Mouse (Mus musculus) cortical plate, adult 2 months (tissue): ENCODE results near the gene Qk. TPM values are rescaled to one million over a fixed set of nuclear protein-coding genes. Genes with fewer than 3 reads are reported as not detected.

Source experiments
- H3K27ac ChIP-seq: fragments of 200-500 bp; 2 replicates; pipeline ENCODE4 v1.5.1; 2012; ENCODE audit warnings: low read length, control low read depth, inconsistent platforms; ENCODE audit not compliant: insufficient read depth
- H3K4me1 ChIP-seq: fragments of 200-500 bp; 2 replicates; pipeline ENCODE4 v1.6.1; 2011; ENCODE audit warnings: low read length; ENCODE audit not compliant: control insufficient read depth, insufficient read depth
- H3K4me3 ChIP-seq: fragments of 200-500 bp; 2 replicates; pipeline ENCODE4 v1.5.1; 2011; ENCODE audit warnings: mild to moderate bottlenecking, low read length, control low read depth; ENCODE audit not compliant: insufficient read depth
- CTCF ChIP-seq: fragments of 200-500 bp; IDR thresholded peaks from 2 replicates; pipeline ENCODE4 v1.5.1; 2011; ENCODE audit warnings: mild to moderate bottlenecking, control low read depth, low read length; ENCODE audit not compliant: insufficient read depth; ENCODE audit errors: extremely low read depth
- POLR2A ChIP-seq: fragments of 200-500 bp; IDR thresholded peaks from 2 replicates; pipeline ENCODE4 v1.6.1; 2011; ENCODE audit warnings: mild to moderate bottlenecking, low read length, control low read depth; ENCODE audit not compliant: insufficient read depth; ENCODE audit errors: extremely low read depth
- polyA plus RNA-seq: library from polyadenylated mRNA; depleted of rRNA; stranded (reverse); fragments of >200 nt; gene quantifications from 2 replicates; pipeline ENCODE4 v1.2.3, GENCODE M21; 2012

The Qk gene
- polyA plus RNA-seq, 1 experiment: 285 TPM

GRCm38 (mm10) chr17:10328544-10329100, 9.0 kb upstream of the Qk start:
- H3K4me1 ChIP-seq: peaks cover 3% of the 10 kb centered on the region; the same call in 1 of the 2 replicates
- TF ChIP-seq CTCF (no peak), POLR2A (no peak)
- no peak overlapping the region for H3K4me3 ChIP-seq
- H3K27ac ChIP-seq: no peak overlapping the region

GRCm38 (mm10) chr17:10327584-10328210, 8.0 kb upstream of the Qk start:
- Histone ChIP-seq H3K27ac (peak overlapping the region; percentile 17; the same call in 1 of the 2 replicates), H3K4me1 (peaks cover 3% of the 10 kb centered on the region; the same call in 1 of the 2 replicates), H3K4me3 (no peak overlapping the region)
- TF ChIP-seq POLR2A (no peak), CTCF (no peak)

- TF ChIP-seq POLR2A (no peak), CTCF (0 out of 2 replicates have a peak, but pooled peaks have one; percentile 5)
- Histone ChIP-seq H3K4me3 (no peak overlapping the region), H3K27ac (peak overlapping the region; percentile 82), H3K4me1 (peaks cover 3% of the 10 kb centered on the region; the same call in 1 of the 2 replicates)
Measured at GRCm38 (mm10) chr17:10326596-10327045, 7.0 kb upstream of the Qk start.

GRCm38 (mm10) chr17:10325921-10326320, 6.3 kb upstream of the Qk start:
- peaks cover 3% of the 10 kb centered on the region; the same call in 1 of the 2 replicates for H3K4me1 ChIP-seq
- TF ChIP-seq POLR2A: no peak
- H3K4me3 ChIP-seq: no peak overlapping the region
- 0 out of 2 replicates have a peak overlapping the region, but pooled peaks have one; percentile 17 for H3K27ac ChIP-seq

GRCm38 (mm10) chr17:10321754-10322153, 2.1 kb upstream of the Qk start:
- H3K4me1 ChIP-seq: peaks cover 2% of the 10 kb centered on the region; the same call in 1 of the 2 replicates
- H3K27ac ChIP-seq: no peak overlapping the region
- TF ChIP-seq POLR2A (no peak), CTCF (no peak)
- H3K4me3 ChIP-seq: no peak overlapping the region

- TF ChIP-seq POLR2A (no peak), CTCF (no peak)
- H3K27ac ChIP-seq: no peak overlapping the region; the same call in 1 of the 2 replicates
- no peaks in the 10 kb centered on the region; the same call in 1 of the 2 replicates for H3K4me1 ChIP-seq
- H3K4me3 ChIP-seq: no peak overlapping the region; the same call in 1 of the 2 replicates
Measured at GRCm38 (mm10) chr17:10321092-10321491, 1.4 kb upstream of the Qk start.

GRCm38 (mm10) chr17:10320456-10320790, 769 bp upstream of the Qk start:
- Histone ChIP-seq H3K4me3 (peak overlapping the region; percentile 80), H3K27ac (peak overlapping the region; percentile 100), H3K4me1 (no peaks in the 10 kb centered on the region; the same call in 1 of the 2 replicates)
- TF ChIP-seq POLR2A: no peak
- no peak for TF ChIP-seq CTCF

- H3K27ac ChIP-seq: peak overlapping the region; percentile 91
- no peaks in the 10 kb centered on the region; the same call in 1 of the 2 replicates for H3K4me1 ChIP-seq
- TF ChIP-seq CTCF: no peak
- no peak for TF ChIP-seq POLR2A
- H3K4me3 ChIP-seq: peak overlapping the region; percentile 80
Measured at GRCm38 (mm10) chr17:10319431-10319684, 296 bp downstream of the Qk start.

- no peaks in the 10 kb centered on the region; the same call in 1 of the 2 replicates for H3K4me1 ChIP-seq
- peak overlapping the region; percentile 80 for H3K4me3 ChIP-seq
- peak overlapping the region; percentile 99 for H3K27ac ChIP-seq
- TF ChIP-seq CTCF: no peak
- TF ChIP-seq POLR2A: peak; percentile 32; the same call in 1 of the 2 replicates
Measured at GRCm38 (mm10) chr17:10318561-10319430, 858 bp downstream of the Qk start.

- H3K27ac ChIP-seq: peak overlapping the region; percentile 98
- peak overlapping the region; percentile 80 for H3K4me3 ChIP-seq
- no peaks in the 10 kb centered on the region; the same call in 1 of the 2 replicates for H3K4me1 ChIP-seq
- TF ChIP-seq CTCF: no peak
- TF ChIP-seq POLR2A: no peak
Measured at GRCm38 (mm10) chr17:10317981-10318551, 1.6 kb downstream of the Qk start.
